Mouse (Mus musculus) lung, embryonic 14.5 days (tissue): ENCODE data around the gene 4930519P11Rik. TPM values are rescaled to one million over a fixed set of nuclear protein-coding genes. Genes with fewer than 3 reads are reported as not detected.

ENCODE experiments used
- ATAC-seq: fragments of 200-750 bp; cut with Nextera tagmentation; 2 replicates; pipeline ENCODE4 v1.8.0; 2017; ENCODE audit warnings: mild to moderate bottlenecking, moderate TSS enrichment, moderate library complexity; ENCODE audit not compliant: insufficient read depth
- DNase-seq: peaks from one replicate; pipeline ENCODE4 v3.0.0-alpha.2; 2015
- H3K27ac ChIP-seq: fragments of 300-500 bp; sonication (generic); 2 replicates; pipeline ENCODE4 v1.5.1; 2014; ENCODE audit warnings: low read depth, mild to moderate bottlenecking, moderate library complexity
- H3K27me3 ChIP-seq: fragments of 300-500 bp; sonication (generic); 2 replicates; pipeline ENCODE4 v1.6.1; 2014; ENCODE audit warnings: low read length, control low read depth; ENCODE audit not compliant: insufficient read depth
- H3K36me3 ChIP-seq: fragments of 300-500 bp; sonication (generic); 2 replicates; pipeline ENCODE4 v1.6.1; 2014; ENCODE audit warnings: control low read depth; ENCODE audit not compliant: insufficient read depth
- H3K4me1 ChIP-seq: fragments of 300-500 bp; sonication (generic); 2 replicates; pipeline ENCODE4 v1.6.1; 2014; ENCODE audit warnings: antibody characterized with exemption, control low read depth; ENCODE audit not compliant: insufficient read depth
- H3K4me2 ChIP-seq: fragments of 300-500 bp; sonication (generic); 2 replicates; pipeline ENCODE4 v1.6.1; 2014; ENCODE audit warnings: mild to moderate bottlenecking
- H3K4me3 ChIP-seq: fragments of 300-500 bp; sonication (generic); 2 replicates; pipeline ENCODE4 v1.5.1; 2014; ENCODE audit warnings: low read depth, low read length
- H3K9ac ChIP-seq: fragments of 300-500 bp; sonication (generic); 2 replicates; pipeline ENCODE4 v1.6.1; 2014
- H3K9me3 ChIP-seq: fragments of 300-500 bp; sonication (generic); 2 replicates; pipeline ENCODE4 v1.6.1; 2016; ENCODE audit warnings: low read depth, low read length, control low read depth
- CTCF ChIP-seq: IDR thresholded peaks from 2 replicates; pipeline ENCODE4 v1.5.1; 2016; ENCODE audit warnings: antibody characterized with exemption, low read depth
- WGBS: fragments of 180-500 bp; shearing (Covaris S2); extraction: QIAGEN DNeasy Blood & Tissue Kit; methylation state at CpG from one replicate; pipeline ENCODE4 v1.1.7; 2014; 5-methylcytosine and 5-hydroxymethylcytosine counted together
- polyA plus RNA-seq: library from polyadenylated mRNA; unstranded; fragments of >200 nt; fragmentation: Nextera tagmentation; extraction: Ambion mirVana; gene quantifications from 2 replicates; pipeline ENCODE4 v1.2.1, GENCODE M21; 2014

The 4930519P11Rik gene
- polyA plus RNA-seq, 1 experiment from 2014 or later: 0.83 TPM

DNA sequence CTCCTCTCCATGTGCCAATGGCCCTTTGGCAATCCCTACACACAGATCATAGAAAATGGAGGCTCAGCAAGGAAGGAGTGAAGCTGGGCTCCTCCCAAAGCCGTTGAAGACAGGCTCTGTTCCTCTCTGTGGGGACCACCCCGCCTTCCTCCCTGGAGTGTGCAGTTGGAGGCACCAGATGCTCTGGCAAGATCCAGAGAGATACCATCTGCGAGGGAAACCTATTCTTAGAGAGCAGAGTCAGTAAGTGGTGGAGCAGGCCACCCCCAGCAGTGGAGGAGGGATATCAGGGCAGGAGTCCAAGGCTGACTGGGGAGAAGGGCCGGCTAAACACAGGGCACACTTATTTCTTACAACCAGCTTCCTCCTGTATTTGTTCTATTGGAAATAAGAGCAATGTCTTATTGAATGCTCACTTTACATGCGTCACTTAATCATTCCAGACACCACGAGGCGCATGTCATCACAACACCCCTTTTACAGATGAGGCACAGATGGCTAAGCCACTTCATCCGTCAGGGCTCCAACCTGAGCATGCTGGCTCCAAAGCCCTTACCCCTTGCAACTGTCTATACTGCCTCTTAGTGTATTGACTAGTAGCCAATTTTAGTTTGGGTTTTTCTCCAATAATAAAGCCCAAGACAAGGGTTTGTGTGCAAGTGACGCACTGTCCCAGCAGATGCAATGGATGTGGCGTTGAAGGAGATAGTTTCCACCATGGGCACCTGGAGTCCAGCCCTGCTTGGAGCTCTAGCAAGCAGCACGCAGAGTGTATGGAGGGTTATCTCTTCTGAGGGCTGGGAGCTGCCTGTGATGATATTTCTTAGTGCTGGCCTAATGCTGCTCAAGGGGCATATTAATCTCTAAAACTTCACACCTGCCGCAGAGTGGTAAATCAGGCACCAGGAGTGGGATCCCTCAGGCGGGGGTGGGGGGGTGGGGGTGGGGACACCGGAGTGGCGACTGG lies 29.0 kb downstream of the 4930519P11Rik start:
- H3K36me3 ChIP-seq: 0 out of 2 replicates have a peak, but pooled peaks cover 6% of the 10 kb centered on the region
- DNase-seq (peak; percentile 59), ATAC-seq (peak; percentile 78; the same call in 1 of the 2 replicates)
- H3K4me3 ChIP-seq: no peak overlapping the region
- H3K4me1 ChIP-seq: peaks cover 5% of the 10 kb centered on the region; the same call in 1 of the 2 replicates
- WGBS: 48% methylated on average over 15 of the region's 15 CpGs
- no peak overlapping the region for H3K9ac ChIP-seq
- TF ChIP-seq CTCF: no peak
- no peaks in the 10 kb centered on the region for H3K27me3 ChIP-seq
- H3K9me3 ChIP-seq: no peaks in the 10 kb centered on the region
- no peak overlapping the region for H3K4me2 ChIP-seq
- H3K27ac ChIP-seq: no peak overlapping the region

DNA sequence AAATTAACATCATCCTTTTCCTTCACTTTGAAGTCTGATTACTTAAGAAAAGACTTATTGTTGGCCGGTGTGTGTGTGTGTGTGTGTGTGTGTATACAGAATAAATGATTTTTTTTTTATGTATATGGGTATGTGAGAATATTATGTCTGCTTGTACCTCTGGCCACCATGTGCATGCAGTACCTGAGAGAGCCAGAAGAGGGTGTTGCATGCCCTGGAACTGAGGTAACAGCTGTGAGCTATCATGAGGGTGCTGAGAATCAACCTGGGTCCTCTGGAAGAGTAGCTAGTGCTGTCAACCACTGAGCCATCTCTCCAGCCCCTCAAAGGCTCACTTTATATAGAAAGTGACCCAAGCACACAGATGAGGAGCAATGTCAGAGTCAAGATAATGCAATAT lies 31.8 kb downstream of the 4930519P11Rik start:
- H3K4me3 ChIP-seq: no peak overlapping the region
- no peak overlapping the region for H3K27ac ChIP-seq
- DNase-seq (no peak), ATAC-seq (no peak)
- H3K4me2 ChIP-seq: no peak overlapping the region
- 91% methylated on average over 1 of the region's 1 CpGs for WGBS
- no peaks in the 10 kb centered on the region for H3K36me3 ChIP-seq
- TF ChIP-seq CTCF: peak; percentile 37
- no peaks in the 10 kb centered on the region for H3K27me3 ChIP-seq
- H3K4me1 ChIP-seq: peaks cover 5% of the 10 kb centered on the region; the same call in 1 of the 2 replicates
- no peaks in the 10 kb centered on the region for H3K9me3 ChIP-seq
- no peak overlapping the region for H3K9ac ChIP-seq

DNA sequence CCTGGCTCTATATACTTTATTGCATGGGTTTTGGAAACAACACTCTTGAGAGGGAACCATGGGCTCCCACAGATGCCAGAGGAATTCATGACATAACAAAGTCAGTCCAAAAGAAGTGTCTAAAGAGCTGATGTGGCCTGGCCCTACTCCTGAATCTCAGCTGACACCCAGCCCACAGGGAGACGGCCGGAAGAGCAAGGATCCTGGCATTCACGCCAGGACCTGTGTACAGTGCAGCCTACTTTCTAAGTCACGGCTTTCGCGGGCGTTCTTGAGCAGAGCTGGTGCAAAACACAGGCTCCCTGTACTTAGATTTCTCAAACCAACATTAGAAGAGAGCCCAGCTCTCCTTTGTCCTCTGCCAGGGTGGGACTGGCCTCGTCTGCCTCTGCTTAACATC lies 32.7 kb downstream of the 4930519P11Rik start:
- H3K4me1 ChIP-seq: peaks cover 5% of the 10 kb centered on the region; the same call in 1 of the 2 replicates
- no peaks in the 10 kb centered on the region for H3K9me3 ChIP-seq
- ATAC-seq (no peak), DNase-seq (no peak)
- H3K9ac ChIP-seq: no peak overlapping the region
- no peak overlapping the region for H3K27ac ChIP-seq
- H3K4me2 ChIP-seq: no peak overlapping the region
- no peaks in the 10 kb centered on the region for H3K27me3 ChIP-seq
- no peaks in the 10 kb centered on the region for H3K36me3 ChIP-seq
- no peak overlapping the region for H3K4me3 ChIP-seq
- no peak for TF ChIP-seq CTCF
- 68% methylated on average over 8 of the region's 8 CpGs for WGBS

DNA sequence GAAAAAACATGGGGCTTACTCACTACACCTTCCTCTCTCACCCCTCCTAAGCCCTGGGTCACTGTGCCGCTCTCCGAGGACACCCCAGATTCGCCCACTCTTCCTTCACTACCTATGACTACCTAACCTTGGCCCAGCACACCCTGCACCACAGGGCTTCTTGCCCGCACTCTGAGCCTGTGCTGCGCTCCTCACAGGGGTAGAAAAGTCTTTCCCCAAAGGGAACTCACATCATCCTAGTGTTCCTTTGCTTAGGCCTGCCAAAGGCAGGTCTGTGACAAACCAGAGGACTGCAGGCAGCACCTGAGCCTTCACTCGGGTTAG lies 35.5 kb downstream of the 4930519P11Rik start:
- Histone ChIP-seq H3K9me3 (no peaks in the 10 kb centered on the region), H3K9ac (no peak overlapping the region), H3K4me3 (no peak overlapping the region), H3K4me2 (no peak overlapping the region), H3K27ac (no peak overlapping the region), H3K36me3 (no peaks in the 10 kb centered on the region), H3K27me3 (no peaks in the 10 kb centered on the region), H3K4me1 (no peaks in the 10 kb centered on the region)
- whole genome bisulfite sequencing: 83% methylated on average over 6 of the region's 6 CpGs
- no peak for TF ChIP-seq CTCF
- ATAC-seq (no peak), DNase-seq (no peak)

DNA sequence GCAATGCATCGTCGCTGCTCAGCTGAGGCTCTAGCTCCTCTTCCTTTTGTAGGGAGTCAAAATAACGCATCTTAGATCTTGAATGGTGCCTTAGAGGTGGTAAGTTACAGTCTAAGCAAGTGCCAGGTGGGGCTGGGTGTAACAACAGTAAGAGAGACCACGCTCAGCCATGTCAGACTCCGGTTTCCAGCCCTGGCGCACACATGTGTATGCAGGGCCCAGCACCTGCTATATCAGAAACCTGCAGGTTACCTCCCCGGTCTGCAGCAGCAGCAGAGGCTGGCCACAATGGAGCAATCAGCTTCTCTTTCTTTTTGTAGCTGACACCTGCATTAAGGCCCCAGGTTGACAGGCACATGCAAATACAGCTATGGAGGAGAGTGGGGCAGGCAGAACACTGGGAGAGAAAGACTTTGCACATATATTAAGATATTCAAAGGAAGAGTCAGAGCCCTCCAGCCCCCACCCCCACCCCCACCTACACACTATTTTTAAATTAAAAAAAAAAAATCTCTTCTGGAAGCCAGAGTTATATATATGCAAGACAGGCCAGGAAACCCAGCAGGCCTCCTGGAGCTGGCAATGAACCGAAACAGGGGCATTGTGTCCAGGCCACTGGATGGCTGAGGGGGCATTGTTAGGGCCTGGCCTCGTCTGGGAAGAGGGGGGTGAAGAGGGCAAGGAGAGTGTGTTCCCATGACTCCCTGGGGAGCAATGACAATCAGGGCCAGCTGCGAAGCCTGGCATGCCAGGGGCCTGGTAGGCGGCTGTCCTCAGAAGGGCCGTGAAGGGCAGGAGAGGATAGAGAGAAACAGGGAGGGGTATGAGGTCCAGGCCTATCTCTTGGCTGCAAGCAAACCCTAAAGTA lies 36.1 kb downstream of the 4930519P11Rik start:
- no peaks in the 10 kb centered on the region for H3K9me3 ChIP-seq
- H3K4me2 ChIP-seq: no peak overlapping the region
- no peaks in the 10 kb centered on the region for H3K36me3 ChIP-seq
- H3K4me1 ChIP-seq: no peaks in the 10 kb centered on the region
- no peak overlapping the region for H3K4me3 ChIP-seq
- no peak for TF ChIP-seq CTCF
- ATAC-seq: no peak
- no peak for DNase-seq
- no peak overlapping the region for H3K9ac ChIP-seq
- H3K27me3 ChIP-seq: no peaks in the 10 kb centered on the region
- H3K27ac ChIP-seq: no peak overlapping the region
- WGBS: 57% methylated on average over 12 of the region's 12 CpGs

DNA sequence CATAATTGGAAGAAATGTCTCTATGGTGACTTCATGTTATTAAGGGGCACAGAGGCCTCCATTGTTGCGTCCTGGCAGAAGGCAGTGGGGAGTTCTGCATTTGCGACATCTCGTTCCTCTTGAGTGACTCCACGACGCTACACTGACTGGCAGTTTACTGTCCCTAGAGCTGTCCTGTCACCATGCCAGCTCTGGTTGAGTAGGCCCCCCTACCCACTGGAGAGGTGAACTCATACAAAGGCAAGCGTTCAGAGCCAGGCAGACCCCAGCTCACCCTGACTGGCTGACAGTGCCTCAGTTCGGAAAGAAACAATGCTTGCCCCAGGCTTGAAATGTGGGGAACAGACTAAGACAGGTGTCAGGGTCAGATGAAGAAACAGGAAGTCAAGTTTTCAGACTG lies 39.0 kb downstream of the 4930519P11Rik start:
- Histone ChIP-seq H3K9ac (no peak overlapping the region), H3K4me2 (no peak overlapping the region), H3K27ac (no peak overlapping the region), H3K9me3 (no peaks in the 10 kb centered on the region), H3K4me1 (peaks cover 8% of the 10 kb centered on the region; the same call in 1 of the 2 replicates), H3K4me3 (no peak overlapping the region), H3K27me3 (no peaks in the 10 kb centered on the region), H3K36me3 (no peaks in the 10 kb centered on the region)
- TF ChIP-seq CTCF: no peak
- 74% methylated on average over 7 of the region's 7 CpGs for WGBS
- ATAC-seq: no peak
- no peak for DNase-seq

DNA sequence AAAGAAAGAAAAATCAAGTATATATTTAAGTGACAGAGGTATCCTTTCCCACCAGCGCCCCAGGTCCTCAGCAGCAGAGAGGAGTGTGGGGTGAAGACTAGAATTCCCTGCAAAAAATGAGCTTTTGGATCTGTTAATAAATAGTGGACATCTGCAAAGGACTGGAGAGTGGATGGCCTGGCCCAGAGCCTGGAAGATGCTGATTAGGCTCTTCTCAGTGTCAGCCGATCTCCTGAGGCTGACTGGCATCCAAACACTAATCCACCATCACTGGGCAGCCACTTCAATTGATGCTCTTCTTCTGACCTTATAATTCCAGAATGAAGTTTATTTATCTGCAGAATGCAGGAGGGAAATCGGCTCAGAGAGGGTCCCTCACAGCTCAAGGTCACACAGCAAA lies 40.2 kb downstream of the 4930519P11Rik start:
- Histone ChIP-seq H3K9ac (no peak overlapping the region), H3K4me1 (peaks cover 14% of the 10 kb centered on the region), H3K4me2 (no peak overlapping the region), H3K27ac (no peak overlapping the region), H3K36me3 (no peaks in the 10 kb centered on the region), H3K27me3 (no peaks in the 10 kb centered on the region), H3K4me3 (no peak overlapping the region), H3K9me3 (no peaks in the 10 kb centered on the region)
- 66% methylated on average over 3 of the region's 3 CpGs for WGBS
- ATAC-seq (no peak), DNase-seq (no peak)
- TF ChIP-seq CTCF: no peak
